Mouse (Mus musculus) limb, embryonic 13.5 days (tissue): Measurements from ENCODE around the gene Mri1. TPM values are rescaled to one million over a fixed set of nuclear protein-coding genes. Genes with fewer than 3 reads are reported as not detected.
A peak's percentile ranks its signal among the peaks of the same experiment; 100 is the strongest.

ENCODE experiments used
- ATAC-seq: fragments of 200-750 bp; cut with Nextera tagmentation; 2 replicates; pipeline ENCODE4 v1.8.0; 2017; ENCODE audit warnings: low read depth, moderate number of reproducible peaks, moderate TSS enrichment; ENCODE audit not compliant: low FRiP score
- H3K27ac ChIP-seq: fragments of 300-500 bp; sonication (generic); 2 replicates; pipeline ENCODE4 v1.5.1; 2015; ENCODE audit warnings: inconsistent platforms, mild to moderate bottlenecking, moderate library complexity
- H3K27me3 ChIP-seq: fragments of 300-500 bp; sonication (generic); 2 replicates; pipeline ENCODE4 v1.6.1; 2015; ENCODE audit warnings: mild to moderate bottlenecking, inconsistent platforms
- H3K36me3 ChIP-seq: fragments of 300-500 bp; sonication (generic); 2 replicates; pipeline ENCODE4 v1.6.1; 2015; ENCODE audit warnings: inconsistent platforms, mild to moderate bottlenecking, moderate library complexity
- H3K4me1 ChIP-seq: fragments of 300-500 bp; sonication (generic); 2 replicates; pipeline ENCODE4 v1.6.1; 2015; ENCODE audit warnings: inconsistent platforms
- H3K4me2 ChIP-seq: fragments of 300-500 bp; sonication (generic); replicated peaks from 2 replicates; pipeline ENCODE4 v1.6.1; 2015; ENCODE audit warnings: inconsistent platforms, mild to moderate bottlenecking, moderate library complexity
- H3K4me3 ChIP-seq: fragments of 300-500 bp; sonication (generic); 2 replicates; pipeline ENCODE4 v1.5.1; 2015; ENCODE audit warnings: moderate library complexity, mild to moderate bottlenecking, inconsistent platforms
- H3K9ac ChIP-seq: fragments of 300-500 bp; sonication (generic); 2 replicates; pipeline ENCODE4 v1.6.1; 2015; ENCODE audit warnings: mild to moderate bottlenecking, inconsistent platforms
- H3K9me3 ChIP-seq: fragments of 300-500 bp; sonication (generic); 2 replicates; pipeline ENCODE4 v1.6.1; 2016; ENCODE audit warnings: inconsistent platforms
- WGBS: fragments of 180-500 bp; shearing (Covaris S2); methylation state at CpG from one replicate; pipeline ENCODE4 v1.1.7; 2015; 5-methylcytosine and 5-hydroxymethylcytosine counted together
- polyA plus RNA-seq: library from polyadenylated mRNA; unstranded; fragments of >200 nt; fragmentation: Nextera tagmentation; extraction: Ambion mirVana; gene quantifications from 2 replicates; pipeline ENCODE4 v1.2.1, GENCODE M21; 2015

The Mri1 gene
- polyA plus RNA-seq, 1 experiment from 2014 or later: 70.9 TPM

GRCm38 (mm10) chr8:84235746-84236409 is 21.2 kb downstream of the Mri1 start:
- Histone ChIP-seq H3K9me3 (no peaks in the 10 kb centered on the region), H3K4me3 (peak overlapping the region; percentile 90), H3K27ac (peak overlapping the region; percentile 55; the same call in 1 of the 2 replicates), H3K4me1 (peaks cover 25% of the 10 kb centered on the region), H3K36me3 (peaks cover 41% of the 10 kb centered on the region), H3K4me2 (peak overlapping the region; percentile 91), H3K27me3 (no peaks in the 10 kb centered on the region), H3K9ac (peak overlapping the region; percentile 96)
- 20% methylated on average over 10 of the region's 10 CpGs for WGBS
- no peak for ATAC-seq

- H3K4me1 ChIP-seq: peaks cover 22% of the 10 kb centered on the region
- no peak overlapping the region for H3K4me3 ChIP-seq
- H3K9ac ChIP-seq: no peak overlapping the region
- H3K36me3 ChIP-seq: peaks cover 69% of the 10 kb centered on the region
- no peaks in the 10 kb centered on the region for H3K27me3 ChIP-seq
- H3K4me2 ChIP-seq: no peak overlapping the region
- WGBS: 87% methylated on average over 2 of the region's 2 CpGs
- H3K9me3 ChIP-seq: no peaks in the 10 kb centered on the region
- H3K27ac ChIP-seq: no peak overlapping the region
- no peak for ATAC-seq
Observed at GRCm38 (mm10) chr8:84233055-84233454, 24.1 kb downstream of the Mri1 start.

DNA sequence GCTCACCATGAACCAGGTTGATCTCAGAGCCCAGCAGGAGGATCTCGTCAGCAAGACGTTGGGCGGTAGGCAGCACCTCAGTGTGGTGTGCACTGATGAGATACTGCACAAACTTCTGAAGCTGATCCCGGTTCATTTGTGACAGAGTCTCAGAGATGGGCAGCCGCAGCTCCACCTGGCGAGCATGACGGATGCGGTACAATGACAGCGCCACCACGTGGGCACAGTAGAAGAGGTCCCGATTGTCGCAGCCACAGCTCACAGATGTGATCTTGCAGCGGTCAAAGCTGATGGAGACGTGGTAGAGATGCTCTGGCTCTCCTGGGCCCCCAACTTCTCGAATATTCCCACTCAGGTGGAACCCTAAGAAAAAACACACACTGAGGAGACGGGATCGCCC is 26.4 kb downstream of the Mri1 start:
- no peak for ATAC-seq
- no peaks in the 10 kb centered on the region for H3K27me3 ChIP-seq
- H3K36me3 ChIP-seq: peaks cover 92% of the 10 kb centered on the region
- 76% methylated on average over 17 of the region's 17 CpGs for WGBS
- no peak overlapping the region; the same call in 1 of the 2 replicates for H3K9ac ChIP-seq
- H3K9me3 ChIP-seq: no peaks in the 10 kb centered on the region
- no peak overlapping the region for H3K27ac ChIP-seq
- H3K4me1 ChIP-seq: peaks cover 12% of the 10 kb centered on the region
- no peak overlapping the region for H3K4me2 ChIP-seq
- no peak overlapping the region for H3K4me3 ChIP-seq

- Histone ChIP-seq H3K36me3 (peaks cover 100% of the 10 kb centered on the region), H3K27me3 (no peaks in the 10 kb centered on the region), H3K4me3 (no peak overlapping the region), H3K27ac (no peak overlapping the region), H3K4me2 (no peak overlapping the region), H3K9me3 (no peaks in the 10 kb centered on the region), H3K9ac (no peak overlapping the region), H3K4me1 (no peaks in the 10 kb centered on the region)
- 80% methylated on average over 21 of the region's 21 CpGs for WGBS
- ATAC-seq: no peak
Observed at GRCm38 (mm10) chr8:84223322-84224029, 33.6 kb downstream of the Mri1 start.

- Histone ChIP-seq H3K4me3 (no peak overlapping the region), H3K4me2 (no peak overlapping the region), H3K27me3 (no peaks in the 10 kb centered on the region), H3K36me3 (peaks cover 100% of the 10 kb centered on the region), H3K9me3 (no peaks in the 10 kb centered on the region), H3K27ac (no peak overlapping the region), H3K4me1 (no peaks in the 10 kb centered on the region), H3K9ac (no peak overlapping the region)
- 96% methylated on average over 9 of the region's 9 CpGs for WGBS
- ATAC-seq: no peak
Observed at GRCm38 (mm10) chr8:84222566-84223165, 34.5 kb downstream of the Mri1 start.

DNA sequence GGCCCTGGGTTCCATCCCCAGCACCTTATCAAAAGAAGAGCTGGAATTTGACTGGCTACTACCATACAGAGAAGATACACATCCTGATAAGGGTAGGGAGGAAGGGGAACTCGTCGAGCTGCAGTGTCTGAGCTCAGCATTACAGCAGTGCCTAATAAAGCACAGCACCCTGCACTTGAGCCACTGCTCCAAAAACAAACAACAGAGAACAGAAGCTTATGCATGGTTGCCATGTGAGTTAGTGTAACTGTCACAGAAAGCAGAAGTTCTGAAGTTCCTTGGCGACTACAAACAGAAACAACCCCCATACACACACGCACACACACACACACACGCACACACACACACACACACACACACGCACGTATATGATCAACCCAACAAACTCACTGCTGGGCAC is 37.0 kb downstream of the Mri1 start:
- H3K4me2 ChIP-seq: no peak overlapping the region
- H3K9ac ChIP-seq: no peak overlapping the region
- WGBS: 86% methylated on average over 7 of the region's 7 CpGs
- H3K9me3 ChIP-seq: no peaks in the 10 kb centered on the region
- no peaks in the 10 kb centered on the region for H3K27me3 ChIP-seq
- H3K4me1 ChIP-seq: no peaks in the 10 kb centered on the region
- H3K36me3 ChIP-seq: peaks cover 100% of the 10 kb centered on the region
- no peak overlapping the region for H3K27ac ChIP-seq
- ATAC-seq: no peak
- no peak overlapping the region for H3K4me3 ChIP-seq

- H3K4me1 ChIP-seq: no peaks in the 10 kb centered on the region
- no peak overlapping the region for H3K4me3 ChIP-seq
- H3K36me3 ChIP-seq: peaks cover 99% of the 10 kb centered on the region
- H3K27ac ChIP-seq: no peak overlapping the region
- no peak for ATAC-seq
- 95% methylated on average over 5 of the region's 5 CpGs for WGBS
- no peak overlapping the region for H3K9ac ChIP-seq
- H3K9me3 ChIP-seq: no peaks in the 10 kb centered on the region
- H3K27me3 ChIP-seq: no peaks in the 10 kb centered on the region
- no peak overlapping the region for H3K4me2 ChIP-seq
Observed at GRCm38 (mm10) chr8:84218143-84218542, 39.0 kb downstream of the Mri1 start.

DNA sequence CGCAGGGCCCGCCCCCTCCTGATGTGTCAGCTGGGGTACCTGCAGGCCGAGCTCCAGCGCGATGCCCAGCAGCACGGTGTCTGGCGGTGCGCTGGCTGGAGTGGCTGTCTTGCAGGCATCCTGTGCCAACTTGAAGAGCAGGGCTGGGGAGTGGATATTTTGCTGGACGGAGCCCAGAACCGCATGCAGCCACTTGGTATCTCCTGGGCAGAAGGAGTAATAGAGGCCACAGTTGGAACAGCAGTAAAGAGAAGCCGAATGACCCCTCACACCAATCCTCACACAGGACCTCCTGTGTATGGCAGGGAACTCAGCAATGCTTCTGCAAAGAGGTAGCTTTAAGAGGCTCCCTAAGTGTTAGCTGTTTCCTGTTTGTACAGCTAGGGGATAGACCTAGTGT is 39.9 kb downstream of the Mri1 start:
- 94% methylated on average over 11 of the region's 11 CpGs for whole genome bisulfite sequencing
- no peaks in the 10 kb centered on the region for H3K9me3 ChIP-seq
- H3K4me1 ChIP-seq: no peaks in the 10 kb centered on the region
- H3K9ac ChIP-seq: no peak overlapping the region
- H3K36me3 ChIP-seq: peaks cover 99% of the 10 kb centered on the region
- H3K27ac ChIP-seq: no peak overlapping the region
- no peaks in the 10 kb centered on the region for H3K27me3 ChIP-seq
- no peak for ATAC-seq
- no peak overlapping the region for H3K4me3 ChIP-seq
- H3K4me2 ChIP-seq: no peak overlapping the region

- H3K9ac ChIP-seq: no peak overlapping the region
- H3K4me2 ChIP-seq: no peak overlapping the region
- peaks cover 12% of the 10 kb centered on the region for H3K4me1 ChIP-seq
- no peak overlapping the region for H3K4me3 ChIP-seq
- H3K27ac ChIP-seq: no peak overlapping the region
- 88% methylated on average over 4 of the region's 4 CpGs for WGBS
- peaks cover 94% of the 10 kb centered on the region for H3K36me3 ChIP-seq
- H3K27me3 ChIP-seq: no peaks in the 10 kb centered on the region
- ATAC-seq: no peak
- H3K9me3 ChIP-seq: no peaks in the 10 kb centered on the region
Observed at GRCm38 (mm10) chr8:84213277-84213676, 43.8 kb downstream of the Mri1 start.

DNA sequence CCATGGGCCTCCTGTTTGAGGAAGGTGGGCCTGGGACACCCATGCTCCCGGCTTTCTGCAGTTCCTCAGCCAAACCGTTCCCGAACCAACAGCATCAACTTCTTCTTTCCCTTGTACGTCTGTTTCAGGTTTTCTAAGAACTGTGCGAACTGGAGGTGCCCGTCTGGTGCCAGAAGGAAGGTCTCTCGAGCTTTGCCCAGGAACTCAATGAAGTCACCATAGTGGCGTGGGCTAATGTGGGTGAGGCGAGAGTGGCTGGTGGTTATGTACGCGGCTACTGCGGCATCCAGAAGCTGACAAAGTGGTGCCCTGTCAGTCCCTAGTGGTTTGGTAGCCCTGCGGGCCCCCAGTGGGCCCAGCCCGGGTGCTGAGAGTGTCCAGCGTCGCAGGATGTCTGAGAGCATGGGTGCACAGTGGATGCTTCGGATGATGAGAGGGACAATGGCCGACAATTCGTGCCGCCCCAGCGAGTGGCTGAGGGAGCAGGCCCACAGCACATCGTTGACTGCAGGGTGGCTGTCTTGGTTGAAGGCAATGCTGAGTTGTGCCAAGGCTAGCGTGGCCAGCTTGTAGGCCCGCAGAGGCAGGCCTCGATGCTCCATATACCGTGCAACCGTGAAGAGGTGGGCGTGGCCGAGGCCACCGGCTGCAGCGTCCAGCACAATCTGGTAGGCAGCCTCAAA is 45.1 kb downstream of the Mri1 start:
- 94% methylated on average over 31 of the region's 31 CpGs for WGBS
- Histone ChIP-seq H3K4me3 (no peak overlapping the region), H3K9me3 (no peaks in the 10 kb centered on the region), H3K27ac (no peak overlapping the region), H3K4me1 (peaks cover 25% of the 10 kb centered on the region), H3K27me3 (no peaks in the 10 kb centered on the region), H3K36me3 (peaks cover 87% of the 10 kb centered on the region), H3K4me2 (no peak overlapping the region), H3K9ac (no peak overlapping the region)
- no peak for ATAC-seq

DNA sequence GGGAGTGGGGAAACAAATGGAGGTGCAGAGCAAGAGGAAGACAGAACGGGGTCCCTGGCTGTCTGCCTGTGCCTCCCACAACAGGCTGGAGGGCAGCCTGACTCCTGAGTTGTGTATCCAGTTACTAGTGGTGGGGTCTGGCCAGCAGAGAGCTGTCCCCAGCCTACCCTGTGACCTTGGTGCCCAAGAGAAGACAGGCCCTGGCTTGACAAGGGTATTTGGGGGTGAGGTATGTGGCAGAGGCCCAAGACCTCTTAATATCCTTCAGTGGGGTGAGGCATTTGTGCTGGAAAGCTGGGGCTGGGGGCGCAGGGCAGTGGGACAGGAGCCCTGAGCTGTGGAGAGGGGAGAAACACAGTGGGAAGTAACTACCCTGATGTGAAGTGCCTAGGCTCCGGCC is 45.9 kb downstream of the Mri1 start:
- peaks cover 84% of the 10 kb centered on the region for H3K36me3 ChIP-seq
- peaks cover 26% of the 10 kb centered on the region for H3K4me1 ChIP-seq
- no peak overlapping the region for H3K27ac ChIP-seq
- H3K4me2 ChIP-seq: no peak overlapping the region
- H3K4me3 ChIP-seq: no peak overlapping the region
- H3K27me3 ChIP-seq: no peaks in the 10 kb centered on the region
- no peaks in the 10 kb centered on the region for H3K9me3 ChIP-seq
- 98% methylated on average over 3 of the region's 3 CpGs for WGBS
- H3K9ac ChIP-seq: no peak overlapping the region
- no peak for ATAC-seq

- 0 out of 2 replicates have a peak, but pooled peaks have one; percentile 25 for ATAC-seq
- 56% methylated on average over 27 of the region's 34 CpGs for WGBS
Observed at GRCm38 (mm10) chr8:84210167-84210791, 46.8 kb downstream of the Mri1 start.

More at GRCm38 (mm10) chr8:84210167-84210791, 46.8 kb downstream of the Mri1 start:
- Histone ChIP-seq H3K27ac (no peak overlapping the region), H3K4me2 (no peak overlapping the region), H3K36me3 (peaks cover 84% of the 10 kb centered on the region), H3K27me3 (no peaks in the 10 kb centered on the region), H3K9me3 (no peaks in the 10 kb centered on the region), H3K4me1 (peaks cover 26% of the 10 kb centered on the region), H3K4me3 (no peak overlapping the region), H3K9ac (no peak overlapping the region)
